Mouse (Mus musculus) thymus, postnatal 36 days (tissue): Measurements from ENCODE around the gene Crybg2.

ENCODE experiments used
- DNase-seq, 2 experiments: peaks; one replicate each; pipeline ENCODE4 v3.0.0; 2022; ENCODE audit warnings: mixed read lengths in 2 of 2

The Crybg2 gene

DNA sequence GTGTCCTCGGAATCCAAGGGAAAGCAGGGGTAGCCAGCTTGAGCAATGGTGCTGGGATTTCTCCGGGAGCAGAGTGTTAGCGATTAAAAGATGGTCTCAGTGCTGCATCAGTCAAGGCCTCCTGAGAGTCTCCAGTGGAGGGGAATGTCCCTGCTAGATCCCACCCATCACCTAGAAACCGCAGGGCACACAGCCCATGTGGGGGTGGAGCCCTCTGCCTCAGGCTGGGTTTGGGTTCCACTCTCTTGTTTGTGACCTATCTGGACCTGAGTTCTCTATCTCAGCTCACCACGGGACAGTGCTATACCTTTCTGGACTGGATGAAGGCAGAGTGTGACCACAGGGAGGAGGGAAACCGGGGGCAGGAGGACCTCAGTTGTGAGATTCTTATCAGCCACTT lies 1.7 kb upstream of the Crybg2 start:
- DNase-seq, result no peak

DNA sequence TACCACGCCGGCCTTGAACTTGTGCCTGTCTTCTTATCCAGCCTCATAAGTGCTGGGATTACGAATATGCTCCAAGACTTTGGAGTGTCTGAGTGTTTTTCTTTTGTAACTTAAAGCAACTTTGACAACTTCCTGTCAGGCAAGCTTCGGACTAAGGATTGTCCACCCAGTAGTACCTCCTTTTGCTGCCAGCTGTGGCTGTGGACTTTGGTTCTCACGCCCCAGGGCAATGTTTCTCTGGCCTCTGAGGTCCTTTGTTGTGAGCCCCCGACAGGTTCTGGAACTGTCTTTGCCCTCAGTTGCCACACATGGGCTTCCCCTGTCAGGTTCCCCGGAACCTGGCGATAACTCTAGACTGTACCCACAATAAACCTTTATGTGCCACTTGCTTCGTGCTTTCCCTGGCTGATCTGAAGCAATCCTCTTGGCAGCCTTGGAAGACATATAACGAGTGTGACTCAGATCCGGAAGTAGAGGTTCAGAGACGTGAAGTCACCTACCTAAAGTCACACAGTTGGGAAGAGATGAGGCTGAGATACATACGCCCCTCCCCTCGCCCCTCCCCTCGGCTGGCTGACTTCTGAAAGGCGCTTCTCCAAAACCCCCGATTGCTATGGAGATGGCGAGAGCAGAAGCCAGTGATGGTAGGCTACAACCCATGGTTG lies 683 bp downstream of the Crybg2 start:
- peak; percentile 70 to 76 for DNase-seq

DNA sequence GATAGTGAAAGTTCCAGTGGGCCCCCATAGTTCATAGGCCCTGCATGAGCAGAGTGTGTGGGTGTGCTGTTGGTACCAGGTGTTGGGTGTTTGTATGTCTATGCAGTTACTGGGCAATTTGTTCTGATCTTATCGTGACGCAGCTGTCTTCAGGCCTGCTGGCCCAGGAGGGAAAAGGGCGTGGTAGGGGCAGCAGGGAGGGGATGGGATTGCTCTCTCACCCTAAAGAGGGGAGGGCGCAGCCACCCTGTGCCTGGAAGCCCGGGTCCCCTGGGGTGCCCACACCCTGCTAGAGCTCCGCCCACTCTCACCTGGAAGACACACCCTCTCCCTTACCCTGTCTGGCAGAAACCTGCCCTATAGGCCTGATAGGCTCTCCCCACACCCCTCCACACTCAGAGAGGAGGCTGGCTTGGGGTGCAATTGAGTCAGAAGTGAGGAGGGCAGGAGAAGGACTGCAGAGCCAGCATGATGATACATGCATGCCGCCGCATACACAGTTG lies 1.4 kb downstream of the Crybg2 start:
- DNase-seq, result peak; percentile 45 to 72

DNA sequence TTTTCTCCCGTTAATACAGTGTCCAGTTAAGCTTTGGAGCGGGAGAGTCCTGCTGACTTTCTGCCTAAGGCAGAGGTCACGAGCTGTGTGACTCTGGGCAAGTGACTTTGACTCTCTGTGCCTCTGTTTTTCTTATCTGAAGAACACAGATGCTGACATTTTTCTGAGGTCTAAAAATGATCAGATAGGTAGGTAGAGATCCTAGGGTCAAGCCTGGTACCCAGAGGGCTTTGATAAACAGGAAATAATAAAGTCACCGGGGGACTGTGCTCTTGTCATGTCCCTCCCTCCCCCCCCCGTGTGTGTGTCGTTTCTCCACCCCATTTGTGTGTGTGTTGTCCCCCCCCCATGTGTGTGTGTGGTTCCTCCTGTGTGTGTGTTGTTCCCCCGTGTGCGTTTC lies 1.9 kb downstream of the Crybg2 start:
- DNase-seq, result no peak

DNA sequence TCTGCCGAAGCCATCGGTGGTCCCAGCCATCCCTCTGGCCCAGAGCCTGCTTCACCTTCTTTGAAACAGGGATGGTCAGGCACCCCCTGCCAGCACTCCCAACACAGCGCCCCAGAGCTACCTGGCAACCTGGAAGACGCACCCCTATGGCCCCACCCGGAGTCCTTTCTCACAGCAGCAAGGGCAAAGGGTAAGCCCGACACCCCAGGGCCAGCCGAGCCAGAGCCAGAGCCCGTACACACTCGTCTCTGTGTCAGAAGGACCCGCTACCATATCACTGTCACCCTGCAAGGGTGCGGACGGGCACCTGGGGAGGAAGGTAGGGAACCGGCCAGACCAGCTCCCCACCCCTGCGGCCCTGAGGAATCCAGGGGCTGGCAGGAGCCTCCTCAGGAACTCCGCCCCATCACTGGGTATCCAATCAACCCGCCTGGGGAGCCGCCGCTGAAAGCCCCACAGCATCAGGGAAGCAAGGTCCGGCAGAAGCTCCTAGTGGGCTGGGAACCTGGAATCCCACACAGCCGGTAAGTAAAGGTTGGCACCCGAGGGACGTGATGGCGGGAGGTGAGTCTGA lies 4.9 kb downstream of the Crybg2 start:
- no peak for DNase-seq

DNA sequence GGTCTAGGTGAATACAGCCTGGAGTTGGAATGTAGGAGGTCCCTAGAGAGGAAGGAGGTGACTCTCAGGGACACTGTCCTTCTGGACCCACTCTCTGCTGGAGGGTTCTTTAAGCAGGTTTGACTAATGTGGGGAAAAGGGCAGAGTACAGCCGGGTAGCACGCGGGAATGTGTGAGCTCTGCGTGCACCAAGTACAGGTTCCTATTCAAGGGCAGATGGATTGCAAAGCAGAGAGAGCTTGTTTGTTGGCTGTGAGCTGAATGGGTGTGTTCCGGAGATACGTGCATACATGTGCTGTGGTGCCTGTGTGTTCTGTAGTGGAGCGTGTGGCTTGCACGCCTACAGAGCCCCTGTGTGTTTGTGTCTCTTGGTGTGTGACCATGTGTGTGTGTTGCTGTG lies 6.8 kb downstream of the Crybg2 start:
- DNase-seq, result no peak

DNA sequence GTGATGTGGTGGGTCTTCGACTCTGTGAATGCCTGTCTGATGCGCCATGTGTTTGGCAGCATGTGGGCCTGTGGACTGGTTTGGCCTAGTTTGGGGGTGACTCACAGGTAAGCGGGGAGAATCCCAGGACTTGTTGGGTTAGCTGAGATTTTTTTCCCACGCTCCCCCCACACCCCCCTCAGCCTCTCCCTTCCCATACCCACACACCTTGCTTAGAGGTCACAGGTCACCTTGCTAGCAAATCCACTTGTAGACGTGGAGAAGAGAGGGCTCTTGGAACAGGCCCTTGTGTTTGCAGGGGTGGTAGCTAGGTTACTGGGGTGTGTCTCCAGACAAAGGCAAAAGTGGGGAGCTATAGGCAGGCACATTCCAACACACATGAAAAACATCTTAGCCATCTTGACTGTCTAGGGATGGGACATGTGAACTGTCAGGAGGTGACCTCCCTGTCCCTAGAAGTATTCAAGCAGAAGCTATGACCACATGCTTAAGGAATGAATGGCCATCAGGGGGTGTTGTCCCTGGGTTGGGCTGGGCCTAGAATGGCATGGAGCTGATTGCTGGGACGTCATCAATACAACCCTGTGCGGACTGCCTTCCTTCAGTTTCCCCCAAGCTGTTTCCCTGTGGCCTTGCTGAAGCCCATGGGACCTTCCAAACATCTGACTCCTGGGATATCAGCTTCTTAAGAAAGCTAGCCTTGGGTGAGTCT lies 7.4 kb downstream of the Crybg2 start:
- DNase-seq, result no peak

DNA sequence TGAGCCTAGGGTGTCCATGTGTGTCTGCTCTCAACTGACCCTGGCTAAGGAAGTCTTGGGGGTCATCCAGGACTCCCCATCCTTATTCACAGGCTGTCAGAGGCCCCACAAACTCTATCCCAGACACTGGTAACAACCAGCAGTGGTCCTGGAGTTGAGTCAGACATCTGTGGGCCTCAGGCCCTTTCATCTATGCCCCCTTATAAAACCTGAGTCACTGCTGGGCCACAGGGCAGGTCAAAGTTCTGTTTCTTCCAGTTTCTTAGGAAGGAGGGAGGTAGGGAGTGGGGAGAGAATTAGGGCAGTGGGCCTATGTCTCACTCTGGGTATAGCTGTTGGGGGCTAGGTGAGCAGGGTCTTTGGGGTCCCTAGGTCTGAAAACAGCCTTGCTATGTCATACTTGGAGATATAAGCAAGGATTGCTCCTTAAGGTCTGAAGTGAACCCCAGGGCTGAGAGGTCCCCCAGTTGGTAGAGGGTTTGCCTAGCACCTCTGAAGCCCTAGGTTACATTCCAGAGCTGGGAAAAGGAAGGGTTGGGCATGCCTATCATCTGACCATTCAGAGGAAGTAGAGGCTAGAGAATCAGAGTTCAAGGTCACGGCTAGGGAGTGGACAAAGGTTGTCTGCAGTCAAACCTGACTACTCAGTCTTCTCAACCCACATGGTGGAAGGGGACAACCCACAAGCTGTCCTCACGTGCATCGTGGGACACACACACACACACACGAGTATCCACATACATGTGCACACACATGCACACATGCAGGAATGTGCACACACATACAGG lies 8.4 kb downstream of the Crybg2 start:
- DNase-seq, result no peak

DNA sequence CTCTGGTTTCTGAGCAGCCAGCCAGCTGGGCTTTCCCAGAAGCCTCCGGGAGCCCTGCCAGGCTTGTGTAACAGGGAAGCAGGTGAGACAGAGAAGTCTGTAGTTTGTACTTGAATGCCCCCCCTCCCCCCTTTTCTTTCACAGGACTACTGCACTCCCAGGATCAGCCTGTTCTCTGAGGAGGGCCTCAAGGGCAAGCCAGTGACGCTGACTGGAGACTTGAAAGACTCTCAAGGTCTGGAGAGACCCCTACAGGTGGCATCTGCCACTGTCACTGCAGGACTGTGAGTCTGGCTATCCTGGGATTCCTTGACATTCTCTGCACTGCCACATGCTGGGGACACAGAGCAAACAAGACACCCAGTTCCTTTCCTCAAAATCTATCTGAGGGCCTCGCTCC lies 18.1 kb downstream of the Crybg2 start:
- DNase-seq, result peak; percentile 57 to 69

DNA sequence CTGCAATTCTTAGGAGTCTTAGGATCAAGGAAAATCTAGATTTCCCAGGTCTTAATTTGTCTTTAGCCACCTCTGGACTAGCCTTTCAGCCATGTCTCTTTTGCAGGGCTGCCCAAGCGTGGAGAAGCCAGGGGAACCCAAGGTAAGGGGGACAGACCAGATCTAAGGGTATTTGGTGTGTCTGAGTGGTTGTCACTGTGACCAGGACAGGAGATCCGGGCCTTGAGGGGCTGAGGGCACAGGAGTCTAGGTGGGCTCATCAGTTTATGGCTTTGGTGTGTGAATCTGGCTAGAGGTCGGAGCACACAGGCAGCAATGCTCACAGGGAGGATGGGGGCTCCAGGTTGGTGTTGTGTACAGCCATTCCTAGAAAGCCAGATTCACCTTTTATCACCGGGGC lies 20.1 kb downstream of the Crybg2 start:
- no peak for DNase-seq

DNA sequence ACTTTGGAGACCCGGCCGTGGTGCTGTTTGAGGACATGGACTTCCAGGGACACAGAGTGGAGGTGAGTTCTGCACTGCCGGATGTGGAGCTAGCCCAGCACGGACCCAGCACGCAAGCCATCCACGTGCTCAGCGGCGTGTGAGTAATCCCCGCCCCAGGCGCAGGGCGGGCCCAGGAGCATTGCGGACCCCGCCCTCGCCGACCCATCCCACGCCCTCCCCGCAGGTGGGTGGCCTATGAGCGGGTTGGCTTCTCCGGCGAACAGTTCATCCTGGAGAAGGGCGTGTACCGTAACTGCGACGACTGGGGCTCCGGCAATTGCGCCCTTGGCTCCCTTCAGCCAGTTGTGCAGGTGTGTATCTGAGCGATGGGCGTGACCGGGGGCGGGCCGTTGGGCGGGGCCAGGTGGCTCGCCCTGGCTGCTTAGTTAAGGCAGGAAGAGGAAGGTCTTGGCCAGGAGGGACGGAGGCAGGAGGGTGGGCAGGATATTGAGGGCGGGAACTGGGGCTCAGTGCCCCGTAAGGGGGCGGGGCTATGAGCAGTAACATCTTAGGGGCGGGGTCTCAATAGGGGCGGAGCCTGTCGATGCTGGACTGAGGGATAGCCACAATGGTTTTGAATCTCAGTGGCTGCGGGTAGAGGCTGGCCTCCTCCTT lies 21.2 kb downstream of the Crybg2 start:
- DNase-seq, result peak; percentile 87 to 90

DNA sequence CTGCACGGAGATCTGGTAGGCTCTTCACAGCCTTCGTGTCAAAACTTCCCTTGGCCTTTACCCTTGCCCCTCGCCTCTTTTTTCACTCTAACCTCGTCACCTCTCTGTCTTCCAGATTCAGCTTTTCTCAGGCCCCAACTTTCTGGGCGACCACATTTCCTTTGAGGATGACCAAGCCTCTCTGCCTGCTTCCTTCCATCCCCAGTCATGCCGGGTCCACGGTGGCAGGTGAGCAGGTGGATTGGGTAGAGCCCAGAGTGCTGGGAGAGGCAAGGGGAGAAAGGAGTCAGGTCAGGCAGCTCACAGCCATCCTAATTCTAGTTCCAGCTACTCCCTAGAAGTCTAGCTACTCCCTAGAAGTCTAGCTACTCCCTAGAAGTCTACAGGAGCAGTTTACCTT lies 21.8 kb downstream of the Crybg2 start:
- no peak for DNase-seq

DNA sequence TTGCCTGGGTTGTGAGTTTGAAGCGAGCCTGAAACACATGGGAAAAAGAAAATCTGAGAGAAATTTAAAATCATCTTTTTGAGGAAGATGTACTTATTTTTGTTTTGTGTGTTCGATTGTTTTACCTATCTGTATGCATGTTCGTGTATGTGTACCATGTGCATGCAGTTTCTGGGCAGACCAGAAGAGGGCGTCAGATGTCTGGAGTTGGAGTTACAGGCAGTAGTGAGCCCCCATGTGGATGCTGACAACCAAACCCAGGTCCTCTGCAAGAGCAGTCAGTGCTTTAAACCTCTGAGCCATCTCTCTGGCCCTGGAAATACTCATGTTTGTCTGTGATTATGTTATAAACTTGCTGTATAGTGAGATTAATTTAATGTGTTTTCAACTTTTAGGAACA lies 24.4 kb downstream of the Crybg2 start:
- no peak for DNase-seq

DNA sequence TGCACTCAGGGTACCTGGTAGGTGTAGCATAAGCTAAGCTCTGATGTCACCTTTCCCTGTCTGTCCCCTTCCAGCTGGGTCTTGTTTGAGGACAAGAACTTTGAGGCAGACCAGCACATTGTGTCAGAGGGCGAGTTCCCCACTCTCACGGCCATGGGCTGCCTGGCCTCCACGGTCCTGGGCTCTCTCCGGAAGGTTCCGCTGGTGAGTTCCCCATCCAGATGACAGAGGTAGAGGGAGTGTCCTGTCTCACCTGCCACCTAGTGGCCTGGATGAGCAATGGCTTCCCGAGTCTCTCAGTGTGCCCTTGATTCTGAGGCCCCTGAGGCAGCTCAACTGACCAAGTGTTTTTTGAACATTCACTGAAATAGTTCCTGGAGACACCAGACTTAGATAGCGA lies 26.8 kb downstream of the Crybg2 start:
- DNase-seq, result peak; percentile 48 to 56

DNA sequence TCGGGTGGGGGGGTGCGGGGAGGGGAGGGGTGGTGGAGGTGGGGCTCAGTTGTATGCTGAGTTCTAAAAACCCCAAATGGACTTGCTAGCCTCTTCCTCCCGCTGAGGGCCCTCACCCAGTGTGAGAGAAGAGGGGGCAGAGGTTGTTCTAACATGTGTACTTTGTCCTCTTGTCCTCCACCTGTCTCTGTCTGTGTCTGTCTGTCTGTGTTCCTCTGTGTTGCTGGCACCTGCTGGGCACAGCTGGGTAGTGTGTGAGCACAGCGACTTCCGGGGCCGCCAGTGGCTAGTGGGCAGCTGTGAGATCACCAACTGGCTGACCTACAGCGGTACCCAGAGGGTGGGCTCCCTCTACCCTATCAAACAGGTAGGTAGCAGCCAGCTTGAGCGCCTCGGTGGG lies 28.4 kb downstream of the Crybg2 start:
- no peak for DNase-seq

DNA sequence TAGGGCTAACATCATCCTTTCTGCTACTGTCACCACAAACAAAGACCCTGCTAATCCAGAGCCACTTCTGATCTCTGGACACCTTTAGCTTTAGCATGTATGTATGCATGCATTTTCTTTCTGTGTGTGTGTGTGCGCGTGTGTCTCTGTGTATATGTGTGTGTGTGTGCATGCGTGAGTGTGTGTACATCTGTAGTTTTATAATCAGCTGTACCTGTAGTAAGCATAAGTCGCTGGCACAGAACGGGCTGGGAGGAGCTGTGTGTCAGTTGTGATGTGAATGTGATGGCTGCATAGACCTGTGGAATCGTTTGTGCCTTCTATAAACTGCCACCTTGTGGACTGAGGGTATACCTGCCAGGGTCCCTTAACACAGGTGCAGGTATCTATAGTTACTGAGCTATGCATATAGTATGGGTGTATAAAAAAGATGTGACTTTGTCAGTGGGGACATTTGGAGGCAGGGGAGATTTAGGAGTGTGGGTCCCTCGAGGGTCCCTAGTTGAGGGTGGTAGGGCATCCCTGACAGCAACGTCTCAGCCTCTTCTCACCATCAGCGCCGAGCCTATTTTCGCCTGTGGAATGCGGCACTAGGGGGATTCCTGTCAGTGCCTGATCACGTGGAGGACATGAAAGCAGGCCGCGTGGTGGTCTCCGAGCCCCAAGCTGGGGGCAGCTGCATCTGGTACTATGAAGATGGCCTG lies 30.1 kb downstream of the Crybg2 start:
- DNase-seq, result no peak

DNA sequence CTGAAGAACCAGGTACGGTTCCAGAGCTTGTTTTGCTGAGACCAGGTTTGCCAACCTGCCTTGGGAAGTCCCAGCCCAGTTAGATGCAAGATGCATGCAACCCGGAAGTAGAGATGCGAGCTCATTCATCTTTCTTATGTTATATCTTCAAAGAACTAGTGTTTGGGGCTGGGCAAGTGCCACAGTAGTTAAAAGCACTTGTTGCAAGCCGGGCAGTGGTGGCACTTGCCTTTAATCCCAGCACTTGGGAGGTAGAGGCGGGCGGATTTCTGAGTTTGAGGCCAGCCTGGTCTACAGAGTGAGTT lies 30.6 kb downstream of the Crybg2 start:
- no peak for DNase-seq

DNA sequence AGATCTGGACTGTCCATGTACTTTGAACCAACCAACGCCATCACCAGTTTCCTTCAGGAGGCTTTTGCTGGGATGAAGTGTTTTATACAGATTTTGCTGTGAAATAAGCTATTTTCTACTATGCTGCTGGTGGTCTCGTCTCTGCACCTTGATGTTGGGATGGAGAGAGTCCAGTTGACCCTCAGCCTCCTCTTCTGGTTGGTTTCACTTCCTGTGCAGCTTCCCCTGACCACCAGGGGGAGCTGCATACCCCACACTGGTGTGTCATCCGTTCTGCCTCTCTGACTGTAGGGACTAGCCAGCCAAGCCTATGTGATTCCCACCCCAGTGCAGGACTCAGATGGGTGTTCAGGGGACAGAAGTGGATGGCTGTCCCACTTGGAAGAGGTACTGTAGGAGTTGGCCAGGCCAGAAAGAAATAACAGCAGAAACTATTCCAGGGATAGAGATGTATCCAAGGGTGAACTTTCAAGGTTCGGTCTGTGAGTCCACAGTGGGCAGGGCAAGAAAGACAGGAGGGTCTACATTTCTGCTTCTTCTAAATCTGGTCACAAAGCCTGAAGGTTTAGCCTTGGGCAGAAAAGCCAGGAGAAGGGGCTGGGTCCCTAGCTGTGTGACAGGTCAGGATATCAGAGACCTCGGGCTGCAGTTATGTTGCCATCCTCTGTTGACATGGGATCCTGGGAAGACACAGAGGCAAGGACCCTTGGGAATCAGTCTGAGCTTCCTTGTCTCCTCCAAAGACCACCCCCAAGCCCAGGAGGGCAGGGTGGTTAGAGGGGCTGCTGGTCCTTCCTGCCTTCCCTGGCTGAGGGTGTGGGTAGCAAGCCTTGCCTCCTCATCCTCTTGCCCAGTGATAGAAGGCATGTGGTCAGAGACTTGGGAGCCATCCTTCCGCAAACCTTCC lies 32.0 kb downstream of the Crybg2 start:
- peak; percentile 81 to 83 for DNase-seq

DNA sequence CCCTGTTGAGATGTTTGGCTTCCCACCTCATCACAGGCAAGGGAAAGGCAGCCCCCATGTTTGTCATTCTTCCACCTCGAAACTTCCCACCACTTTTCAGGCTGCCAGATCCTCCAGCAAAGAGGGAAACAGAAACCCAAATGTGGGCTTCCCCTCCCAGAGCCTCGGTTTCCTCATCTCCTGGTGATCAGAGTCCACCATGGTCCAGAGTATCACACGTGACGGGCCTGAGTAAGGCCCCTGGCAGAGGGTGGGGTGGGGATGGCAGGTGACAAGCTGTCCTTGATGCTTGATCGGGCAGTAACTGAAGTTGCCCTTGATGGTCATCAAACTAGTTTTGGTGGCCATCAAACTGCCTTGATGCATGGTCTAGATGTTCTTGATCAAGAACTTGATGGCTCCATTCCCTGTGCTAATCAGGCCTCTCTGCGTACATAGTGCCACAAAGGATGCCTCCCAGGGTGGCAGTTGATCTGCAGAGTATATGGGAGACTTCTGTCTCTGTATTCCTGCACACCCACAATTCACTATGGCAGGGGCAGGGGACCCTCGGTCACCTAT lies 33.5 kb downstream of the Crybg2 start:
- peak; percentile 25 to 38 for DNase-seq

DNA sequence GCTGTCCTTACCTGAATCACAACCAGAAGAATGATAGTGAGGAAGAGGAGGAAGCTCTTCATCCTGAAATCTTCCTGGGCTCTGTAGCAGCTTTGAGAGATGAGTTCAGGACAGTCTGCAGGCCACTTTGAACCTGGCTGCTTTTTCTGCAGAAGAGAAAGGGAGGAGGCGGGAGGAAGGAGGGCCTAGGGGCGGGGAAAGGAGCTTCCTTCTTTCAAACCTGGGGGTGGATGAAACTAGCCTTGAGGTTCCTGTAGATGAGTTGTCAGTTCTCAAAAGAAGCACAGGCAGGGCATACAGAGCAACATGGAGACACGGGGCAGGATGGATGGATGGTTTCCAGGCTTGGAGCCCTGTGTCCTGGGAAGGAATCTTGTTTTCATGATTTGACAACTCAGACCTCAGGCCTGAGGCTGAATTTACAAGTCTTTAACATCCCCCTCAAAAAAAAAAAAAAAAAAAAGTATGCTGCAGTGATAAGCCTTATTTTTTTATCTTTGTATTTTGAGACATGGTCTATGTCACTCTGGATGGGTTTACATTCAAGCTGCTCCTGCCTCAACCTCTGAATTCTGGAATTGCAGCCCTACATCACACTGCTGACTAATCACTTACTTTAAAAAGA lies 34.4 kb downstream of the Crybg2 start, which contains the start of gene Cd52:
TSS of gene Cd52 (minus strand) at position 160 of the 625 bp plus-strand sequence.
- peak; percentile 84 to 89 for DNase-seq
